Mouse (Mus musculus): ENCODE data around the gene Tnpo1. TPM values are rescaled to one million over a fixed set of nuclear protein-coding genes. Genes with fewer than 3 reads are reported as not detected.

Tnpo1 gene
- polyA plus RNA-seq, 1 experiment, result 44.1 TPM

- Histone ChIP-seq H3K79me2 (ENCODE audit: control insufficient read depth, insufficient read depth) (no peaks in the 10 kb centered on the region), H3K36me3 (ENCODE audit: control insufficient read depth, insufficient read depth) (no peaks in the 10 kb centered on the region), H3ac (ENCODE audit: control insufficient read depth, insufficient read length, low read depth) (no peak overlapping the region), H3K4me3 (ENCODE audit: insufficient read depth, poor library complexity, severe bottlenecking) (no peak overlapping the region), H3K27me3 (ENCODE audit: control insufficient read depth, insufficient read depth, insufficient read length) (no peaks in the 10 kb centered on the region), H3K79me3 (ENCODE audit: low read depth) (no peaks in the 10 kb centered on the region)
- TF ChIP-seq FOSL1 (IDR thresholded peaks at IDR 0.05; ENCODE audit: insufficient read depth, low read length, poor library complexity, severe bottlenecking) (no peak), MAX (IDR thresholded peaks at IDR 0.05) (no peak), CEBPB (IDR thresholded peaks at IDR 0.05; ENCODE audit: low read depth) (no peak), MYOG (IDR thresholded peaks at IDR 0.05; ENCODE audit: control insufficient read depth, extremely low read depth, insufficient read length) (no peak), CTCF (IDR thresholded peaks at IDR 0.05; ENCODE audit: control insufficient read depth, insufficient read depth, insufficient read length) (no peak), USF1 (IDR thresholded peaks at IDR 0.05; ENCODE audit: low read depth) (no peak)
Observed at GRCm38 (mm10) chr13:98953830-98954229, 27.6 kb upstream of the Tnpo1 start.

GRCm38 (mm10) chr13:98951951-98952350 is 25.8 kb upstream of the Tnpo1 start:
- H3ac ChIP-seq (ENCODE audit: control insufficient read depth, insufficient read length, low read depth), result no peak overlapping the region
- H3K27me3 ChIP-seq (ENCODE audit: control insufficient read depth, insufficient read depth, insufficient read length), result no peaks in the 10 kb centered on the region
- no peaks in the 10 kb centered on the region for H3K79me3 ChIP-seq (ENCODE audit: low read depth)
- no peaks in the 10 kb centered on the region for H3K79me2 ChIP-seq (ENCODE audit: control insufficient read depth, insufficient read depth)
- H3K4me3 ChIP-seq (ENCODE audit: insufficient read depth, poor library complexity, severe bottlenecking), result no peak overlapping the region
- no peak for TF ChIP-seq MYOG (IDR thresholded peaks at IDR 0.05; ENCODE audit: control insufficient read depth, extremely low read depth, insufficient read length)
- TF ChIP-seq FOSL1 (IDR thresholded peaks at IDR 0.05; ENCODE audit: insufficient read depth, low read length, poor library complexity, severe bottlenecking), result no peak
- no peak for TF ChIP-seq MYOD1 (IDR thresholded peaks at IDR 0.05; ENCODE audit: control insufficient read depth, insufficient read length, low read depth)
- TF ChIP-seq MAX (IDR thresholded peaks at IDR 0.05), result no peak
- TF ChIP-seq USF1 (IDR thresholded peaks at IDR 0.05; ENCODE audit: low read depth), result no peak
- no peak for TF ChIP-seq CTCF (IDR thresholded peaks at IDR 0.05; ENCODE audit: control insufficient read depth, insufficient read depth, insufficient read length)
- TF ChIP-seq CEBPB (IDR thresholded peaks at IDR 0.05; ENCODE audit: low read depth), result no peak
- no peaks in the 10 kb centered on the region for H3K36me3 ChIP-seq (ENCODE audit: control insufficient read depth, insufficient read depth)

DNA sequence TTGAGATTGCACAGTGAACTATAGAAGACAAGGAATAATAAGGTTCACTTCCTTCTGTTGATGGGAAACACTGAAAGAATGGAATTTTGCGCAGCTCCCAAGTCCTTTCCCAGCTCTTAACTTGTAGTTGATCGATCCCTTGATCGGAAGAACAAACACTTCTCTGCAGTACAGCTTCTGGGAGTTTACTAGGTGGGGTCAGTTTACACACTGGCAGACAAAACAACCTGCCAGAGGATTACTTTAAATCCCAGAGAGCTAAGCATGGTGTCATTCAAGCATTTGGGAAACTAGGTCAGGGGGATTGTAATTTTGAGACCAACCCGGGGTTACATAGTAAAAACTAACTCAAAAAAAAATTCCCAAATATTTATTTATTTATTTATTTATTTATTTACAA is 22.0 kb upstream of the Tnpo1 start:
- no peaks in the 10 kb centered on the region for H3K27me3 ChIP-seq (ENCODE audit: control insufficient read depth, insufficient read depth, insufficient read length)
- no peak overlapping the region for H3ac ChIP-seq (ENCODE audit: control insufficient read depth, insufficient read length, low read depth)
- no peaks in the 10 kb centered on the region for H3K36me3 ChIP-seq (ENCODE audit: control insufficient read depth, insufficient read depth)
- TF ChIP-seq MYOG (IDR thresholded peaks at IDR 0.05; ENCODE audit: control insufficient read depth, extremely low read depth, insufficient read length) (no peak), USF1 (IDR thresholded peaks at IDR 0.05; ENCODE audit: low read depth) (no peak), MAX (IDR thresholded peaks at IDR 0.05) (no peak), CEBPB (IDR thresholded peaks at IDR 0.05; ENCODE audit: low read depth) (no peak), FOSL1 (IDR thresholded peaks at IDR 0.05; ENCODE audit: insufficient read depth, low read length, poor library complexity, severe bottlenecking) (no peak), CTCF (IDR thresholded peaks at IDR 0.05; ENCODE audit: control insufficient read depth, insufficient read depth, insufficient read length) (no peak), MYOD1 (IDR thresholded peaks at IDR 0.05; ENCODE audit: control insufficient read depth, insufficient read length, low read depth) (no peak)
- H3K79me3 ChIP-seq (ENCODE audit: low read depth), result no peaks in the 10 kb centered on the region
- no peaks in the 10 kb centered on the region for H3K79me2 ChIP-seq (ENCODE audit: control insufficient read depth, insufficient read depth)
- H3K4me3 ChIP-seq (ENCODE audit: insufficient read depth, poor library complexity, severe bottlenecking), result no peak overlapping the region

DNA sequence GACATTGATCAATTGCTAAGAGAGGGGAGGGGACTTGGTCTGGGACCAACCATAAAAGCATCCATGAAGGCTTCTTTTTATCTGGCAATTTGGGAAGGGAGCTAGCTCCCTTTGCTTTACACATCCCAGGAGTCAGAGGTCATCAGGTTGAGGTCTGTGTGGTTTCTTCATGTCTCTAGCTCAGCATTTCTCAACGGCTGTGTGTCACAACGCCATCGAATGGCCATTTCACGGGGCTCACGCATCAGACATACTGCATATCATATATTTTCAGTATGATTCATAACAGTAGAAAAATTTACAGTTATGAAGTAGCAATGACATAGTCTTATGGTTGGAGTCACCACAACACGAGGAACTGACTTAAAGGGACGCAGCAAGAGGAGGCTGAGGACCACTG is 20.2 kb upstream of the Tnpo1 start:
- Histone ChIP-seq H3K4me3 (ENCODE audit: insufficient read depth, poor library complexity, severe bottlenecking) (no peak overlapping the region), H3K27me3 (ENCODE audit: control insufficient read depth, insufficient read depth, insufficient read length) (no peaks in the 10 kb centered on the region), H3K79me2 (ENCODE audit: control insufficient read depth, insufficient read depth) (no peaks in the 10 kb centered on the region), H3K79me3 (ENCODE audit: low read depth) (no peaks in the 10 kb centered on the region), H3ac (ENCODE audit: control insufficient read depth, insufficient read length, low read depth) (no peak overlapping the region), H3K36me3 (ENCODE audit: control insufficient read depth, insufficient read depth) (no peaks in the 10 kb centered on the region)
- TF ChIP-seq MAX (IDR thresholded peaks at IDR 0.05) (no peak), MYOD1 (IDR thresholded peaks at IDR 0.05; ENCODE audit: control insufficient read depth, insufficient read length, low read depth) (no peak)

GRCm38 (mm10) chr13:98945908-98946307 is 19.7 kb upstream of the Tnpo1 start:
- no peak for TF ChIP-seq MAX (IDR thresholded peaks at IDR 0.05)
- TF ChIP-seq USF1 (IDR thresholded peaks at IDR 0.05; ENCODE audit: low read depth), result no peak
- TF ChIP-seq MYOD1 (IDR thresholded peaks at IDR 0.05; ENCODE audit: control insufficient read depth, insufficient read length, low read depth), result no peak
- no peak for TF ChIP-seq MYOG (IDR thresholded peaks at IDR 0.05; ENCODE audit: control insufficient read depth, extremely low read depth, insufficient read length)
- H3K79me2 ChIP-seq (ENCODE audit: control insufficient read depth, insufficient read depth), result no peaks in the 10 kb centered on the region

GRCm38 (mm10) chr13:98945381-98945780 is 19.2 kb upstream of the Tnpo1 start:
- TF ChIP-seq FOSL1 (IDR thresholded peaks at IDR 0.05; ENCODE audit: insufficient read depth, low read length, poor library complexity, severe bottlenecking) (no peak), MYOG (IDR thresholded peaks at IDR 0.05; ENCODE audit: control insufficient read depth, extremely low read depth, insufficient read length) (no peak), USF1 (IDR thresholded peaks at IDR 0.05; ENCODE audit: low read depth) (no peak)
- no peaks in the 10 kb centered on the region for H3K27me3 ChIP-seq (ENCODE audit: control insufficient read depth, insufficient read depth, insufficient read length)
- no peak overlapping the region for H3K4me3 ChIP-seq (ENCODE audit: insufficient read depth, poor library complexity, severe bottlenecking)
- H3K79me2 ChIP-seq (ENCODE audit: control insufficient read depth, insufficient read depth), result no peaks in the 10 kb centered on the region
- no peak overlapping the region for H3ac ChIP-seq (ENCODE audit: control insufficient read depth, insufficient read length, low read depth)
- H3K36me3 ChIP-seq (ENCODE audit: control insufficient read depth, insufficient read depth), result no peaks in the 10 kb centered on the region
- H3K79me3 ChIP-seq (ENCODE audit: low read depth), result no peaks in the 10 kb centered on the region

More at GRCm38 (mm10) chr13:98945908-98946307, 19.7 kb upstream of the Tnpo1 start:
- Histone ChIP-seq H3ac (ENCODE audit: control insufficient read depth, insufficient read length, low read depth) (no peak overlapping the region), H3K4me3 (ENCODE audit: insufficient read depth, poor library complexity, severe bottlenecking) (no peak overlapping the region), H3K79me3 (ENCODE audit: low read depth) (no peaks in the 10 kb centered on the region), H3K36me3 (ENCODE audit: control insufficient read depth, insufficient read depth) (no peaks in the 10 kb centered on the region), H3K27me3 (ENCODE audit: control insufficient read depth, insufficient read depth, insufficient read length) (no peaks in the 10 kb centered on the region)
